Mouse (Mus musculus) c-Kit-negative CD71-positive TER-119-positive erythroid progenitor cells, embryonic 14.5 days (primary cell): Measurements from ENCODE around the gene Gprc5d.

Experiments
- DNase-seq: peaks from one replicate; pipeline ENCODE4 v3.0.0-alpha.2; 2013; ENCODE audit warnings: low read depth, low spot score

Gene Gprc5d

DNA sequence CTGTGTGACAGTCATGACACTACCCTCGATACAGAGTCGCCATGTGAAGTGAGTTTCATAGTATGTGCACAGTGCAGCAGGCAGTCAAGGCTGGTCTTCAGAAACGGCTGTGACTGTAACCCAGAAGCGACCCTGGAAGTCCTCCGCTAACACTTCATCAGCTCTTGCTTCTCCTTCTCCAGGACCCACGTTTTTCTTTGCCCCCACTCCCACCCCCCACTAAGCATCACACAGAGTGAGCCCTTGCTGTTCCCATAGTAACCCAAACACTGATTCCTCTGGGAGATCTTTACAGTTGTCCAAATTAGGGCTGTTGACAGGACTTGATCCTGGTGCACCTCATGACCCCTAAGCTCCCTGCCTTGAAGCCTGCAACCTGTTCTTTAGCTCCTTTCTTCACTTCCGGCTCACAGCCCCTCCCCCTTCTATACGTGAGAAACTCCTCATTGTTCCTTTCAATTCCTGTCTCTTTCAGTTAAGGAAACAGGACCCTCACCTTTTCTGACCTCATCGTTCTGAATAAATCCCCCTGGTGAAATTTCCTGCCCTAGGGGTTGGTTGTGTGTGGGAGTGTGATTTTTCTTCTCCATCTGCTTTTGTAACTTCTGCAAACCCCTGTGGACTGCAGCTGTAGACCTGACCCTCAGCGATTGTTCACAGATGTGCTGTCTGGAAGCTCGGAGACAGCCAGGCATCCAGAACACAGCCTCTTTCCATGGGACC lies 18.5 kb upstream of the Gprc5d start:
- DNase-seq: no peak

DNA sequence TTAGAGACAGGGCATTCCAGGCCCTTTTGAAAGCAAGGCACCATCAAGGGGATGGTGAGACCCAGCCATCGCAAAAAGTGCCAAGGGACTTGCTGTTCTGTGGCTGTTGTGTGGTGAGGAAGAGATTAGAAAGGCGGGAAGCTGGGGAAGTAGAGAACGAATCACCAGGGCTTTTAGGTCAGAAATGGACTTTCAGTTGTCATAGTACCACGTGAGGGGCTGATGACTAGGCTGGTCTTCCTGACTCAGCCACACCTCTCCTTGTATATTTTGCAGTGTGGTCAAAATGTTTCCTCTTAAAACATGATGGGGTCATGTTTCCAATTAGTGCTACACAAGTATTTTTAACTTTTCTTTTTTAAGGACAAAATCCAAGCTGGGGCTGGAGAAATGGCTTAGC lies 17.7 kb upstream of the Gprc5d start:
- no peak for DNase-seq

DNA sequence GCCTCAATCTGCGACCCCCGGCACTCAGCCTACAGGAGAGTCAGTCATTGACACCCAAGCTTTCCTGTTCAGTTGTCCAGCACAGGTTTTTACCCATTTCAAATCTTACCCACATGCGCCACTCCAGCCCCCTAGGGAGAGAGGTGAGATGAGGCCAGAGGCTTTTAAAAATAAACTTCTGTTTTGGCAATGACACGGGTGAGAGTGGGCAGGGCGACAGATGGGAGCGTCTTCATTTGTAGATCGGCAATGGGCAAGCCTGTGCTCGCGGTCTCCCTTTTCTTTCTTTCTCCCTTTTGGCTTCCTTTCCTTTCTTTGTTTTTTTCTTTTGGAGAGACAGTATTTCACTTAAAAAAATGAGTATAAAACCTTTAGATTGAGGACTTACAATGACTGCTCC lies 15.4 kb upstream of the Gprc5d start:
- no peak for DNase-seq

- no peak for DNase-seq
Measured at GRCm38 (mm10) chr6:135133086-135133485, 15.0 kb upstream of the Gprc5d start.

- DNase-seq: no peak
Measured at GRCm38 (mm10) chr6:135124755-135125380, 6.8 kb upstream of the Gprc5d start.

- DNase-seq: no peak
Measured at GRCm38 (mm10) chr6:135116479-135116878, 1.6 kb downstream of the Gprc5d start.

DNA sequence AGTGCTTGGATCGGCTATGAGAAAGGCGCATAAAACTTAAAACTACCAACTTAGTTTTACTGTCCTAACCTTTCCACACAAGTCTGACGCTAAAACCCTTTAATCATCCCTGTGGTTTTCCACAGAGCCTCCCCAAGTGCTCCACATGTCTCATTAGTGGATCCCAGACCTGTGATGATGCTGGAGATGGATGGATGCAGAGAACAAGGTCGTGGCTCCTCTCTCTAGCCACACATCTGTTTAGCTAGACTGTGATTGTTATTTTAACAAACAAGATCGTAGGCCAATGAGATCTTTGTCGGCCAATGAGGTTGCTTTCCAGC lies 5.0 kb downstream of the Gprc5d start:
- no peak for DNase-seq

- no peak for DNase-seq
Measured at GRCm38 (mm10) chr6:135112411-135113113, 5.5 kb downstream of the Gprc5d start.

DNA sequence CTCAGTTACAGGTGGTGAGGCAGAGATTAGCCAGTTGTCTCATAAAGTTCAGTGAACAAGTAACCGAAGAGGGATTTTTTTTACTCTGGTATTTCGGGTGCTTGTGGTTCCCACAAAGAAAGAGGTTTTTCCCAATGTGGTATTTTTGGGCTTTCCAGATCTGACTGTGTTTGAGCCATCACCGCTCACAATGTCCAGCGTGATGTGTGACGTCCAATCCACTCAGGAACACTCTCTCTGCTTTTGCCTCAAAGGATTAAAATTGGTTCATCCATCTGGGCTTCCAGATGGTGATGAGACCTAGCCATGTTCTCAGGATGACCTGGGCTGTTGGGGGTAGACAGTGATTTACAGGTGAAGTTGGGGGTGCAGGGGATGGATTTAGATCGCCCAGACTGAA lies 11.1 kb downstream of the Gprc5d start:
- DNase-seq: no peak

DNA sequence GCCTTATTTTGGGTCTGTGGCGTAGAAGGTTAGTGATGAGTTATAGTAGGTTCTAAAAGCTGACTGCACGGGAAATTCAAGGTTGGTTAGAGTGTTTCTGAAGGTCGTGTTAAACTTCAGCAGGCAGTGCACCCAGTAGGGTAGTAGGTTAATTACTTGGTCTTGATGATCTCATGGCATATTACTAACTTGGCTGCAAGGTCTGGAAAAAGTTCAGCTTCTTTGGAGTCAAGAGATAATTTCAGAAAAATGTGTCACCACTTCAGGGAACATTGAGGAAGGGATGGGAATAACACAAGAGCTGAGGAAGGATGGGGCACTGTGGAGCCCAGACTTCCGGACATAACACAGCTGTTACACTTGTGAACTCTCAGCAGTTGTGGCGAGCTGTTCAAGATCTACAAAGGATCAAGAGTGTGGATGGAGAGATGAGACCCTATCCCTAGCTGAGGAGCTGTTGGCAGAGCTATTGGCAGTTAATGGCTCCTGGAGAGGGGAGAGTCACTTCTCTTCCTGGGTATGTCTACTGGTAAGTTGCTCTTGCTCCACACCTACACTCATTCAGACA lies 15.3 kb downstream of the Gprc5d start:
- no peak for DNase-seq

DNA sequence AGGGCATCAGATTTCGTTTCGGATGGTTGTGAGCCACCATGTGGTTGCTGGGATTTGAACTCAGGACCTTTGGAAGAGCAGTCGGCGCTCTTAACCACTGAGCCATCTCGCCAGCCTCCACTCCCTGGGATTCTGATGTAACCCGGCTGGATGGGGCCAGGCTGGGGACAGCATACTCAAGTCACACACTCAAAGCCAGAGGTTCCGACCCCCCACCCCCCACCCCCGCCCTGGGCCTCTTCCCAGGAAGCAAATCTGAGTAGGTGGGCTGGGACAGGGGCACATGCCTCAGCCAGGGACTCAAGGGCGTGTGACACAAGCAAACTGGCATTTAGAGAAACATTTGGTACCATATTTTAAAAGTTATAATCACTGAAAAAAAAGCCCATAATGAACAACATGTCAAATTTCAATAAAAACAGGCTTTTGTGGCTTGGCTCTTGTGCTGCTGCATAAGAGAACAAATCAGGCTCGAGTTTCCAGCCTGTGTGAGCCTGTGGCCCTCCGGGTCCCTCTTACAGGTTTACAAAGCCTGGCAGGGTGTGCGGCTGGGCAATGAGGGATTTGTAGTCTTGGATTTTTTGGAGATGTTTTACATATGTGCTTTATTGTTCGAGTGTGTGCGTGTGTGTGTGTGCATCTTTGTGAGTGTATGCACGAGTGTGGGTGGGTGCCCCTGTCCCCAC lies 17.2 kb downstream of the Gprc5d start:
- DNase-seq: no peak

GRCm38 (mm10) chr6:135092798-135093470 lies 25.1 kb downstream of the Gprc5d start:
- DNase-seq: no peak

GRCm38 (mm10) chr6:135090661-135091060 lies 27.4 kb downstream of the Gprc5d start:
- no peak for DNase-seq

DNA sequence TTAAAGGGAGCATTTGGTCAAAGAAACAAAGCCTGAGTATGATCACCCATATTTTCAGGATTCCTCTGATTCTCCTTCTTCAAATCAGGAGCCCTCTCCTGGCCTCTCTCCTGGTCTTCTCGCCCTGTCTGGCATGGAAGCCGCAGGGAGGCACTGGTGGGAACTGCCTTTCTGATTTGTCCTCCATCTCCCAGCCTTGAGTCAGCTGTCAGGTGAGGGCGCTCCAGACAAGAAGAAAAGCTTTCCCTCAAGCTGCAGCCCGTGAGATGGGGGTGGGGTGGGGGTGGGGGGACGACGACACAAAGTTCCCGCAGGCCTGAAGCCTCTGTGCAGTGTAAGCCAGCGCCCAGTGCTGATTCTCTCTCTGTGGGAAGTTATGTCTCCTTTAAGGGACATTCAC lies 28.3 kb downstream of the Gprc5d start:
- DNase-seq: no peak

DNA sequence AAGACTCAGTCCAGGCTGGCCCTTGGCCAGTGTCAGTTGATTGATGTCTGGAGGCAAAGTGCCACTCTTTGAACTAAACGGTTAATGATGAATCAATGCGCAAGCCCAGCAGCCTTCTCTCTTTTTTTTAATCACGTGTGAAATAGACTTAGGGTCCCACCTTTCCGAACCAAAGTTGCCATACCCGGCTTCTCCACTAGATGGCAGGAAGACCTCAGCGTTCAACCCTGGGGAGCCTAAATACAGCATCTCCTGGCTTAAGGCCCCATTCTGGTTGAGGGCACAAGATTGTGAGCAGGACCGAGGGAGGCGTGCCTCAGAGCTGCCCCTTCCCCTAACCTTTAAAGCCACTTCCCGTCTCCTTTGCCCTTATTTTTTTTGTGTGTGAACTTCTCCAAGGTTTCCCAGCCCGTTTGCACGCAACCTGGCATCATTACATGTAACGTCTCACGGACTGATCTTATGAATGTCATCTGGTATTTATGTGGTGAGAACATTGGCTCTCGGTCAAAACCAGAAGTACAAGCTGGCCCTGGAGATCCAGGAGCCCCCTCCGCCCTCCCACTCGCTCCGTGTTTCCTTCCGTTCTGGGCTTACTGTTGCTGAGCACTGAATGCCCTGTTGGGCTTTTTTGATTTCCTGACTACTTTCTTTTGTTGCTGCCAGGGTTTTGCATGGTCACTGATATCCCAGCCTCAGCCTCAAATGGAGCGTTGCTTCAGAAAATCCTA lies 30.2 kb downstream of the Gprc5d start:
- DNase-seq: peak; percentile 42

GRCm38 (mm10) chr6:135085703-135086102 lies 32.4 kb downstream of the Gprc5d start:
- no peak for DNase-seq

GRCm38 (mm10) chr6:135083991-135084502 lies 34.0 kb downstream of the Gprc5d start:
- no peak for DNase-seq

DNA sequence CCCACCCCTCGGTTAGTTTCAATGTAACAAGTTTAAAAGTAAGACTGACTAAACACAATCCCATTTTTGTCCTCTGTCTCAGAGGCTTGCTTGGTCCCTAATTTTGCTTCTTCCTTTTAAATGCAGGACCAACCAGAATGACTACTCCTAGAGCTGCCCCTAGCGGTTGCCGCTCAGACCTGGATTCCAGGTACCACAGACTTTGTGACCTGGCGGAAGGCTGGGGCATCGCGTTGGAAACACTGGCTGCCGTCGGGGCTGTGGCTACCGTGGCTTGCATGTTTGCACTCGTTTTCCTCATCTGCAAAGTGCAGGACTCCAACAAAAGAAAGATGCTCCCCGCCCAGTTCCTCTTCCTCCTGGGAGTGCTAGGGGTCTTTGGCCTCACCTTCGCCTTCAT lies 39.7 kb downstream of the Gprc5d start:
- no peak for DNase-seq

- DNase-seq: no peak
Measured at GRCm38 (mm10) chr6:135076202-135076601, 41.9 kb downstream of the Gprc5d start.

DNA sequence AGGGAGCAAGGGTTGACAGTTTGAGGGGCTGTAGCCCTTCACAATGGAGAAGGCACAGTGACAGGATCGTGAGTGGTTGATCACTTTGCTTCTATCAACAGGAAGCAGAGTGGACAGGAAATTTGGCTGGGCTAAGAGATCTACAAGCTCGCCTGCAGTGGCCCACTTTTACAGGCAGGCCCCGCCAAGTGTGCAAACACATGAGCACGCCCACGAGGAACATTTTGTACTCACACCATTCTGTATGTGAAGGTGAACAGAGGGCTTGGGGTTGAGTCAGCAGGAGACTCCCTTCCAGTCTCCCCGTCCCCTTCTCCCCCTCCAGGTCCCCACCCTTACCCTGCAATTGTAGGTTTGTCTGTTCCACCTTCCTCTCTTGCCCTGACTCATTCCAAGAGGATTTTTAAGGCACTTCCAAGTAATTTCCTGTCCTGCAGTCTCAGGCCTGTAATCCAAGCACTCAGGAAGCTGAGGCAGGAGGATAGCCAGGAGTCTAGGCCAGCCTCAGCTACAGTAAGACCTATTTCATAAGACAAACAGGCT lies 43.6 kb downstream of the Gprc5d start:
- no peak for DNase-seq
